9 mouse cellular contexts compared by ENCODE assay signal in genomic region chr5:110386371-110387330, GRCm38 (mm10). TPM values are rescaled to one million over a fixed set of nuclear protein-coding genes. Genes with fewer than 3 reads are reported as not detected.
A peak's percentile ranks its signal among the peaks of the same experiment; 100 is the strongest.
DNase-seq lines count a peak whose midpoint lies in the region; ATAC-seq and TF ChIP-seq lines count a peak whose summit lies in the region.
"Had no signal": no experiment of that assay in that cellular context is flagged by ENCODE, and none has a peak within 500 bp of the region (broad histone marks: within the 10 kb centered on the region; RNA-seq: fewer than 3 reads in every experiment).

No protein-coding gene starts in this region.

- H3K27ac ChIP-seq in cortical plate, adult 2 months (ENCODE audit: insufficient read depth, low read length), result no peak overlapping the region

- peak overlapping the region; percentile 16 for H3K4me3 ChIP-seq in cortical plate, adult 2 months (ENCODE audit: insufficient read depth, low read length)

- TF ChIP-seq CTCF in cortical plate, adult 2 months (IDR thresholded peaks at IDR 0.05; ENCODE audit: extremely low read depth, insufficient read depth, low read length), result no peak

- DNase-seq in adrenal gland, postnatal 10 days, result peak; percentile 90
- DNase-seq in gastrocnemius, postnatal 10 days, result peak; percentile 73
- DNase-seq in induced T-regulatory cell, adult 2 months (ENCODE audit: low read depth), result peak; percentile 45
- peak; percentile 75 for DNase-seq in left cerebral cortex, postnatal 4 days
- peak; percentile 76 for DNase-seq in mesoderm, embryonic 11.5 days (ENCODE audit: low read depth, low spot score)
- DNase-seq in right cerebral cortex, postnatal 36 days (ENCODE audit: low spot score in 2 of 2), result peak; percentile 30 to 45

- no peak for ATAC-seq in monocyte, adult 5-6 weeks (replicated peaks; ENCODE audit: insufficient number of reproducible peaks, low FRiP score, low TSS enrichment, poor library complexity, severe bottlenecking)

- TF ChIP-seq POLR2A in cortical plate, adult 2 months (IDR thresholded peaks at IDR 0.05; ENCODE audit: extremely low read depth, insufficient read depth, low read length), result no peak

- H3K4me1 ChIP-seq in cortical plate, adult 2 months (ENCODE audit: control insufficient read depth, insufficient read depth, low read length), result no peaks in the 10 kb centered on the region

- intact Hi-C loops in left cerebral cortex, postnatal 4 days (cut with DNase I), result no loop called here

RNA-seq across cellular contexts. Expression of gene Lrcol1, which starts 42.1 kb away (rescaled TPM):
- not detected for total RNA-seq in adrenal gland, postnatal 10 days (2021)
- not detected in 2 replicates for polyA plus RNA-seq in cortical plate, adult 2 months (2012; rRNA removed)
- not detected for total RNA-seq in gastrocnemius, postnatal 10 days (2021)
- not detected for total RNA-seq in left cerebral cortex, postnatal 4 days (2021)
- not detected in 3 replicates for total RNA-seq in monocyte, adult 5-6 weeks (2017)
- polyA plus RNA-seq: frontal cortex, adult 2 months had no signal

RNA-seq across cellular contexts. Expression of gene P2rx2, which starts 43.6 kb away (rescaled TPM):
- total RNA-seq in adrenal gland, postnatal 10 days (2021), result under 1 TPM; 0.63 to 0.97 TPM
- polyA plus RNA-seq in cortical plate, adult 2 months (2012; rRNA removed), result 0.21 TPM in 2 replicates
- not detected for total RNA-seq in gastrocnemius, postnatal 10 days (2021)
- total RNA-seq in left cerebral cortex, postnatal 4 days (2021), result 10 to 100 TPM; 12.5 to 15.0 TPM
- total RNA-seq in monocyte, adult 5-6 weeks (2017), result not detected in 3 replicates

Comparison
In these comparisons a context has a peak if more than half of its experiments do, and no peak if none do; other contexts are left out.
1. DNase-seq: peak in every context shown above with its lines; median percentile 90 in adrenal gland, postnatal 10 days; 76 in mesoderm, embryonic 11.5 days; 75 in left cerebral cortex, postnatal 4 days; 73 in gastrocnemius, postnatal 10 days; 45 in induced T-regulatory cell, adult 2 months; 38 in right cerebral cortex, postnatal 36 days.
2. RNA of gene P2rx2, which starts 43.6 kb away (total RNA-seq): 12.5 to 15.0 TPM in left cerebral cortex, postnatal 4 days; 0.63 to 0.97 TPM in adrenal gland, postnatal 10 days, not detected in gastrocnemius, postnatal 10 days and not detected in monocyte, adult 5-6 weeks; every median in the first group is over 4 times any median in the second.